Mouse (Mus musculus) liver, adult 2 months (tissue): ENCODE measurements around the gene Ltb4r2. TPM values are rescaled to one million over a fixed set of nuclear protein-coding genes. Genes with fewer than 3 reads are reported as not detected.
A peak's percentile ranks its signal among the peaks of the same experiment; 100 is the strongest.

Experiments used
- DNase-seq: peaks from one replicate; pipeline ENCODE4 v3.0.0-alpha.2; 2011; ENCODE audit warnings: low read depth, low spot score; ENCODE audit errors: extremely low read depth
- H3K27ac ChIP-seq: fragments of 200-500 bp; replicated peaks from 2 replicates; pipeline ENCODE4 v1.5.1; 2012; ENCODE audit warnings: low read depth, mild to moderate bottlenecking, control low read depth, inconsistent platforms, low read length; ENCODE audit not compliant: insufficient read depth
- H3K27me3 ChIP-seq: fragments of 200-500 bp; 2 replicates; pipeline ENCODE4 v1.6.1; 2012; ENCODE audit warnings: mild to moderate bottlenecking, moderate library complexity, low read length, inconsistent platforms; ENCODE audit not compliant: control insufficient read depth, insufficient read depth
- H3K36me3 ChIP-seq: fragments of 200-500 bp; 2 replicates; pipeline ENCODE4 v1.6.1; 2012; ENCODE audit warnings: low read length, inconsistent platforms; ENCODE audit not compliant: control insufficient read depth, insufficient read depth
- H3K4me1 ChIP-seq: fragments of 200-500 bp; 2 replicates; pipeline ENCODE4 v1.6.1; 2011; ENCODE audit warnings: low read length; ENCODE audit not compliant: control insufficient read depth, insufficient read depth
- H3K4me3 ChIP-seq: fragments of 200-500 bp; 2 replicates; pipeline ENCODE4 v1.5.1; 2011; ENCODE audit warnings: low read depth, mild to moderate bottlenecking, control low read depth, low read length, moderate library complexity; ENCODE audit not compliant: insufficient read depth
- H3K79me2 ChIP-seq: fragments of 200-500 bp; 2 replicates; pipeline ENCODE4 v1.6.1; 2012; ENCODE audit warnings: inconsistent platforms, mild to moderate bottlenecking, low read length, moderate library complexity; ENCODE audit not compliant: control insufficient read depth, insufficient read depth
- H3K9ac ChIP-seq: fragments of 200-500 bp; 2 replicates; pipeline ENCODE4 v1.6.1; 2012; ENCODE audit warnings: low read depth, mild to moderate bottlenecking, control low read depth, inconsistent platforms, low read length
- CTCF ChIP-seq: fragments of 200-500 bp; IDR thresholded peaks from 2 replicates; pipeline ENCODE4 v1.5.1; 2011; ENCODE audit warnings: low read depth, low read length, control low read depth
- POLR2A ChIP-seq: fragments of 200-500 bp; IDR thresholded peaks from 2 replicates; pipeline ENCODE4 v1.6.1; 2011; ENCODE audit warnings: low read length, control low read depth; ENCODE audit not compliant: insufficient read depth; ENCODE audit errors: extremely low read depth
- WGBS: fragments of 180-500 bp; shearing (Covaris S2); methylation state at CpG from one replicate; pipeline ENCODE4 v1.1.7; 2018; 5-methylcytosine and 5-hydroxymethylcytosine counted together
- polyA plus RNA-seq: library from polyadenylated mRNA; depleted of rRNA; stranded (reverse); fragments of >200 nt; gene quantifications from 2 replicates; pipeline ENCODE4 v1.2.3, GENCODE M21; 2012
- total RNA-seq: library from RNA; depleted of rRNA; stranded (reverse); fragments of >200 nt; gene quantifications from 2 replicates; pipeline ENCODE4 v1.2.3, GENCODE M21; 2014

The Ltb4r2 gene
- total and polyA plus RNA-seq, 2 experiments, result 0.74 to 2.6 TPM

DNA sequence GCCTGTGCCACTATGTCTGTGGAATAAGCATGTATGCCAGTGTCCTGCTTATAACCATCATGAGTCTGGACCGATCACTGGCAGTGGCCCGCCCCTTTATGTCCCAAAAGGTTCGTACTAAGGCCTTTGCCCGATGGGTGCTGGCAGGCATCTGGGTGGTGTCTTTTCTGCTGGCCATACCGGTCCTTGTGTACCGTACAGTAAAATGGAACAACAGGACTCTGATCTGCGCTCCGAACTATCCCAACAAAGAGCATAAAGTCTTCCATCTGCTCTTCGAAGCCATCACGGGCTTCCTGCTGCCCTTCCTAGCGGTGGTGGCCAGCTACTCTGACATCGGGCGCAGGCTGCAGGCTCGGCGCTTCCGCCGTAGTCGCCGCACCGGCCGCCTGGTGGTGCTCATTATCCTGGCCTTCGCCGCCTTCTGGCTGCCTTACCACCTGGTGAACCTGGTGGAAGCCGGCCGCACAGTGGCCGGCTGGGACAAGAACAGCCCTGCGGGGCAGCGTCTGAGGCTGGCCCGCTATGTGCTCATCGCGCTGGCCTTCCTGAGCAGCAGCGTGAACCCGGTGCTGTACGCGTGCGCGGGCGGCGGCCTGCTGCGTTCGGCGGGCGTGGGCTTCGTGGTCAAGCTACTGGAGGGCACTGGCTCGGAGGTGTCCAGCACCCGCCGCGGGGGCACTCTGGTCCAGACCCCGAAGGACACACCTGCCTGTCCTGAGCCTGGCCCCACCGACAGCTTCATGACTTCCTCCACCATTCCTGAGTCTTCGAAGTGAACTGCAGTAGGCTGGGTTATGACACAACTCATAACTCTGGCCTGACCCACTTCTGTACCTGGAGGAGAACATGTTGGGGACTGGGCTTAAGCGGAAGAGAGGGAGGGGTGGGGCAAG is 6.5 kb downstream of the Ltb4r2 start:
- H3K36me3 ChIP-seq, result no peaks in the 10 kb centered on the region
- WGBS, result 15% methylated on average over 52 of the region's 52 CpGs
- peak overlapping the region; percentile 19 for H3K9ac ChIP-seq
- peak; percentile 39 for DNase-seq
- H3K27me3 ChIP-seq, result 0 out of 2 replicates have a peak, but pooled peaks cover 2% of the 10 kb centered on the region
- H3K4me1 ChIP-seq, result 0 out of 2 replicates have a peak, but pooled peaks cover 6% of the 10 kb centered on the region
- H3K27ac ChIP-seq, result no peak overlapping the region
- TF ChIP-seq CTCF (peak; percentile 67), POLR2A (no peak)
- no peaks in the 10 kb centered on the region for H3K79me2 ChIP-seq
- peak overlapping the region; percentile 42; the same call in 1 of the 2 replicates for H3K4me3 ChIP-seq

DNA sequence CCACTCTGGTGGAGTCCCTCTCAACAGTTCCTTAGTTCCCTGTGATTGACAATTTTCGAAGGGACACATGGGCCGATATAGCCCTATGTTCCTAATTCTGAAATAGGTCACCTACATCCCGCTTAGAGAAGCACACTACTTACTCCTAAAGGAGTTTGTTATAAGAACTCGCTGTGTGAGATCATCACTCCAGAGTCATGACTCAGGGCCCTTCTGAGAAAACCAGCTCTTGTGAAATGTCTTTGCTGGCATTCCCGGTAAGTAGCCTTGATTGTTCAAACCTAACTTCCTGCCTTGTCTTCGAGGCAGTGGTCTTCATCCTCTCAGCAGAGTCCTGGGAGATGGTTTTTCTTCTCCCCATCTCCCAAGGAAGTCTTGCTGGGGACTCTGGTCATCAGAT is 7.3 kb downstream of the Ltb4r2 start:
- H3K27me3 ChIP-seq, result 0 out of 2 replicates have a peak, but pooled peaks cover 2% of the 10 kb centered on the region
- 0 out of 2 replicates have a peak, but pooled peaks cover 6% of the 10 kb centered on the region for H3K4me1 ChIP-seq
- DNase-seq, result no peak
- WGBS, result 89% methylated on average over 6 of the region's 6 CpGs
- H3K27ac ChIP-seq, result no peak overlapping the region
- no peaks in the 10 kb centered on the region for H3K36me3 ChIP-seq
- H3K4me3 ChIP-seq, result no peak overlapping the region
- TF ChIP-seq CTCF, result no peak
- no peak for TF ChIP-seq POLR2A
- no peak overlapping the region for H3K9ac ChIP-seq
- H3K79me2 ChIP-seq, result no peaks in the 10 kb centered on the region

DNA sequence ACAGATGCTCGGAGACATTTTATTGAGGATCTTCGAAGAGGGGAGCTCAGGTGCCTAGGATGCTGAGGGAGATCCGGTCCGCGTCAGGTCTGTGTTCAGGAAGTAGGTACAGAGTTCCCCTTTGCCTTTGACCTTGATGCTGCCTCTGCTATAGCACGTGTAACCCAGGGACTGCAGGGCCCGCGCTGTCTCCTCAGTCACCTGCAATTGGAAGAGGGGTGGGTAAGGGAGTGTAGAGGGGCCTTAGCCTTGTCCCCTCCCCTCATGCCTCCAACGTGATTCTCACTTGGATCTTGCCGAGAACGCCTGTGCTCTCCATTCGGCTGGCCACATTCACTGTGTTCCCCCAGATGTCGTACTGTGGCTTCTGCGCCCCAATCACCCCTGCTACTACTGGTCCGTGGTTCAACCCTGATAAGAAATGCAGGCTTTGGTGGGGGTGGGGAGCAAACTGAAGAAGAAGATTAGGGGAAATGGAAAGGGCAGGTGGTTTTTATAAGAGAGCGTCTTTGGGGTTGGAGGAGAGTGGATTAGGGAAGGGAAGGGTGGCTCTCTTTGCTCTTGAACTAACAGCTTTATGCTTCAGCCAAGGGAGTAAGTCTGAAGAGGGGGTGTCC is 8.0 kb downstream of the Ltb4r2 start:
- no peak for TF ChIP-seq CTCF
- TF ChIP-seq POLR2A, result no peak
- WGBS, result 75% methylated on average over 16 of the region's 16 CpGs
- Histone ChIP-seq H3K79me2 (no peaks in the 10 kb centered on the region), H3K4me3 (no peak overlapping the region), H3K4me1 (0 out of 2 replicates have a peak, but pooled peaks cover 6% of the 10 kb centered on the region), H3K9ac (no peak overlapping the region), H3K36me3 (no peaks in the 10 kb centered on the region), H3K27ac (no peak overlapping the region), H3K27me3 (0 out of 2 replicates have a peak, but pooled peaks cover 2% of the 10 kb centered on the region)
- no peak for DNase-seq

DNA sequence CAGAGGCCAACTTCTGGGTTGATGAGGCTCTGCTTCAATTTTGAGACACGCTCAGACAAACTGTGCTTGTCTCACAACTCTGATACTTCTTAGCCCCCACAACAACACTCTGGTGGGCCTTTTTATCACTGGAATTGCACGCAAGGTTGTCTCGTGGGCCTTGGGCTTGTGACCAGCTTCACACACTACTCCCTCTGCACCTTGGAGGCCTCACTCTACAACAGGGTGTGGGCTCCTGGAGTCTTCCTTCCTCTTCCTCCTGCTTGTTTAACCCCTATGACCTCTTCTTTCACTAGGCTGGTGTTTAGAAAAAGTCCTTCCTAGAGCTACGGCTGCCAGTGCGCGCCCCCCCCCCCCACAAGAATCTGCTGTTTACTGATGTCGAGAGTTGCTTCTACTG is 15.5 kb downstream of the Ltb4r2 start:
- TF ChIP-seq CTCF, result no peak
- TF ChIP-seq POLR2A, result no peak
- DNase-seq, result no peak
- peaks cover 3% of the 10 kb centered on the region; the same call in 1 of the 2 replicates for H3K4me1 ChIP-seq
- H3K27ac ChIP-seq, result no peak overlapping the region
- H3K79me2 ChIP-seq, result no peaks in the 10 kb centered on the region
- no peak overlapping the region for H3K4me3 ChIP-seq
- H3K9ac ChIP-seq, result no peak overlapping the region
- no peaks in the 10 kb centered on the region for H3K36me3 ChIP-seq
- no peaks in the 10 kb centered on the region; the same call in 1 of the 2 replicates for H3K27me3 ChIP-seq
- 64% methylated on average over 7 of the region's 7 CpGs for WGBS

DNA sequence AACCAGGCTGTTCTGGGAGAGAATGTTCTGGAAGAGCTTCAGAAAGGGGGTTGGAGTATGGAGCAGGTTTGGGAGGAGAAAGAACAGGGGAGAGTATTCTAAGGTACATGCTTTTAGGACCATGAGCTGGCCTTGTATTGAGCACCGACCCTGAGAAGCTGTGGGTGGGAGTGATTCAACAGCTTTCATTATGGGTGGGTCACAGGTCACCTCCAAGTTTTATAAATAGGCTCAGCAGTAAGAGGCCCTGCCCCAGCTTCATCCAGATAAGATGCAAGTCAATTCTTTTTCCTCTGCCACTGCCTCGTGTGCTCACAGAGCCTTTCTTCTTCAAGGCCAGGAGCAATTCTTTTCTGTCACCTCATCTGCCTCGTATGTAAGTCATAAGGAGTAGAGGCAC is 15.9 kb downstream of the Ltb4r2 start:
- no peak overlapping the region for H3K27ac ChIP-seq
- H3K36me3 ChIP-seq, result no peaks in the 10 kb centered on the region
- peaks cover 3% of the 10 kb centered on the region; the same call in 1 of the 2 replicates for H3K4me1 ChIP-seq
- no peak for TF ChIP-seq POLR2A
- no peak for TF ChIP-seq CTCF
- no peak for DNase-seq
- no peaks in the 10 kb centered on the region; the same call in 1 of the 2 replicates for H3K27me3 ChIP-seq
- WGBS, result 52% methylated on average over 3 of the region's 3 CpGs
- no peak overlapping the region for H3K9ac ChIP-seq
- H3K79me2 ChIP-seq, result no peaks in the 10 kb centered on the region
- H3K4me3 ChIP-seq, result no peak overlapping the region
